Mouse (Mus musculus) thymus, postnatal 25 days (tissue): ENCODE data around the gene Phf5a.

Experiments used
- DNase-seq: peaks from one replicate; pipeline ENCODE4 v3.0.0; 2022

Gene Phf5a

DNA sequence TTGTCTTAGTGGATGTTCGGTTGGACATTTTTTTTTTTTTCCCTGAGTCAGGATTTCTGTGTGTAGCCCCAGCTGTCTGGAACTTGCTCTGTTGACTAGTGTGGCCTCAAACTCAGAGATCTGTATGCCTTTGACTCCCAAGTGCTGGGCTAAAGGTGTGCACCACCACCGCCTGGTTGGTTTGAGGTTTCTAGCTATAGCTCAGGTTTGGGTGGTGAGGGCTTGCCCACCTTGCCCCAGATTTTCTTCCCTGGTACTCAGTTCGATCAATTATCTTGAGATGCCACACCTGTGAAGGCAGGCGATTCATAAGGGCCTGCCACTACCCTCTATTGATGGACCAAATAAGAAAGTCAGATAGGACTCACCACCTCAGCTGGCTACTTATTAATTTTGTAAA, 24.6 kb downstream of the Phf5a start:
- DNase-seq: no peak

DNA sequence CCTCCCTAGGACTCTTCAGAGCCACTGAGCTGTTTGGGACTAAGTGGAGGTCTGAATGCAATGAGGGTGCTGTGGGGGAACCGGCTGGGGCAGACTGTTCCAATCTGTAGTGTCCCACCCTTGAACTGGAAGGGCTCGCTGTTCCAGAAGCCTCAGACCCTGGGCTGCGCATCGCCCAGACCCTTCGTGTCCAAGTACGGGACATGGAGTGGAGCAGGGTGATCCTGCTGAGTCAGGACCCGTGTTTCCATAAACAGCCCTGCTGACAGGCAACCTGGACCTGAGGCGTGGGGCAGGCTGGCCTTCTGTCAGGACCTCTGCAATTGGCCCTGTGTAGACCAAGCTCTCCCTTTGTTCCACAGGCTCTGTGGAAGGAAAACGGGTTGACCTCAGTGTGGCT, 25.0 kb downstream of the Phf5a start:
- no peak for DNase-seq

DNA sequence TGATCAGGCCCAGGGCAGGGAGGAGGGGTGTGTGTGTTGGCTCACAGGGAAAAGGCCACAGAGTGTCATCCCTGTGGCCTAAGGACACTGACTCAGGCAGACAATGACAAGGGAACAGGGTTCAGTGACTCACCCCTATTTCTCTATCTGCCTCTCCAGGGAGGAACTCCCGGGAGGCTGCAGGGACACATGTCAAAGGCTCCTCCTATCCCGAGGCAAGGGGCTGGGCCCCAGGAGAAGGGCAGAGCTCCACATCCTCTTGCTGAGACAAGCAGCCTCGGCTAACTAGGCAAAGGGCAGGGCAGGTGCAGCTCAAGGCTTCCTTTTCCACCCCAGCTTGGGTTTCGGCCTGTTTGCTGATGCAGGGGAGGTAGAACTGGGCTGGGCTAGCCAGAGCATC, 26.0 kb downstream of the Phf5a start:
- no peak for DNase-seq

DNA sequence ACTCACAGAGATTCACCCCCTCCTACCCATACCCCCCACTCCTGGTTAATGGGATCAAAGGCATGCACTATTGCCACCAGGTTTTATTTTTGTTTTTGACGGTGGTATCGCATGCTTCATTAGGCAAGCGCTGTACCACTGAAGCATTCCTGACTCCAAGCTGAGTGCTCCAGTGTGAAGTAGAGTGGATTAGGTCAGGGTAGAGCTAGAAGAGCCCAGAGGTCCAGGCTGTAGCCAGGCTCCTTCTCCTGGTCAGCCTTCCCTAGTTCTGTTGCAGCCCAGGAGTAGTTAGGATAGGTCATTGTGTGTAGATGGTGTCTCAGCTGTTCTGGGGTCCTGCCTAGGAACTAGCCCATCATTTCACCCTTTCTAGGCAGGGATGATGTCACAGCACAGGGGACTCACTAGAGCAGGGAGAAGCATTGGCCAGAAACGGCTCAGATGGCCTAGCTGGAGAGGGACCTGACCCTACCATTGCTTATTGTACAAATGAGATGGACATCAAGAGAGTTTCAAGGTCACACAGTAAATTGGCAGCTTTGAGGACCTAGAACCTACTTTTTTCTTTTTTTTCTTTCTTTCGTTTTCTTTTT, 26.6 kb downstream of the Phf5a start:
- DNase-seq: no peak

DNA sequence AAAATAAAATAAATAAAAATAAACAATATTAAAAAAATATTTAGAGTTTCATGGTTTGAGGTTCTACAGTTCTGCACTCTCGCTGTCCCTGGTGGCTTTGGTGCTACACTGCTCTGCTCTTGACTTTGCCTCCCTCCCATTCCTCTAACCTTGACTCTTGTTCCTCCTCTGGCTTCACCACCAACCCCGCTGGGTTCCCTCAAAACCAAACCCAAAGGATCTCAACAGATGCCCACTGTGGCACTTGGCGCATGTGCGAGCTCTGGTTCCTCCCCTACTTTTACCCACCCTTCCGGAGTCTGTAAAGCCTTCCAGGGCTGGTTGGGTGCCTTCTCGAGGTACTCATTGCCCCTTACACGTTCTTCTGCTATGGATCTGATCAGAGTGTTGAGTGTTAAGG, 29.4 kb downstream of the Phf5a start:
- no peak for DNase-seq

DNA sequence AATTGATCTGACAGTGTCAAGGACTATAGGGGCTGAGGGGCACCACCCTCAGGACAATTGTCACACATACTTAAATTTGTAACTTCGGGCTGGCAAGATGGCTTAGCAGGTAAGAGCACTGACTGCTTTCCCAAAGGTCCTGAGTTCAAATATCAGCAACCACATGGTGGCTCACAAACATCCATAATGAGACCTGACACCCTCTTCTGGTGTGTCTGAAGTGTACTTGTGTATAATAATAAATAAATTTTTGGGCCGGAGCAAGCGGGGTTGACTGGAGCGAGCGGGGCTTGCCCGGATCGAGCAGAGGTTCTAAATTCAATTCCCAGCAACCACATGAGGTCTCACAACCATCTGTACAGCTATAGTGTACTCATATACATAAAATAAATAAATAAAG, 31.4 kb downstream of the Phf5a start:
- DNase-seq: no peak

DNA sequence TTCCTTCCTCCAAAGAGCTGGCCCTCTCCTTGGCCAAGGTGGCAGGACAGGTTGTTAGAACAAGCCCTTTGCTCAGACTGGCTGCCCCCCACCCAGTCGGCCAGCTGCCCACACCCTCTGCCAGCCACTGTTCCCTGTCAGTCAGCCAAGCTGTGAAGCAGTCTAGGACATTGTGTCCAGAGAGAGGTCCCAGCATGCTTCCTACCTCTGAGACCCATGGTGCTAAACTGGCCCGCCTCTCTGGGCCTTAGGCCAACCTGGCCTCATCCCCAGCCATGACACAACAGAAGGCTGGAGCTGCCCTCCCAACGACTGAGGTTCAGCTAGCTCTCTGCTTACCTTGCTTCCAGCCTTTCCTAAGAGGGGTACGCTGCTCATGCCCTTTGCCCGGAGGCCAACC, 32.1 kb downstream of the Phf5a start:
- DNase-seq: no peak

DNA sequence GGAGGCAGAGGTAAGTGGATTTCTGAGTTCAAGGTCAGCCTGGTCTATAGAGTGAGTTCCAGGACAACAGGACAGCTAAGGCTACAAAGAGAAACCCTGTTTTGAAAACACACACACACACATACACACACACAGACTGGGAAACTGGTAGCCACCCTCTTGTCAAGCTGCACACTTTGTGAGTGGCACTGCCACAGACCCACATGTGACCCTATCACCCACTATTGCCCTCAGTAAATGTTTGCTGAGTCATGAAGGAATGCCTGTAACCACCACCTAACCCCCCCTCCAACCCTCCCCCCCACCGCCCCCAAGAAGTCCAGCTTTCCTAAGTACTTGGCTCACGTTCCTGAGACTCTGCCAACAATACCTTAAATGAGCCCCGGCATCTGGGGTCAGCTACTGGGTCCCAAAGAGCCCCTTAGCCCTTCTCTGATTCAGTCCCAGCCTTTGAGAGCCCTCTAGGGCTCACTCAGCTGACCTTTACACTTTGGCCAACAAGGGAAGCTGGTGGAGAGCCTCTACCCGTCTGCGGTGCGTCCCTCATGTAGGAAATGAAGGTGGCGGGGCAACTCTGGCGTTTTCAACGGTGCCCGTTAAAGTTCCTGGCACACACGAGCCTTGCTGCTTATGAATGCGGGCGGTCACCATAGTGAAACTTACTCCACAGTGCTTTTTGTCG, 33.0 kb downstream of the Phf5a start:
- DNase-seq: no peak

DNA sequence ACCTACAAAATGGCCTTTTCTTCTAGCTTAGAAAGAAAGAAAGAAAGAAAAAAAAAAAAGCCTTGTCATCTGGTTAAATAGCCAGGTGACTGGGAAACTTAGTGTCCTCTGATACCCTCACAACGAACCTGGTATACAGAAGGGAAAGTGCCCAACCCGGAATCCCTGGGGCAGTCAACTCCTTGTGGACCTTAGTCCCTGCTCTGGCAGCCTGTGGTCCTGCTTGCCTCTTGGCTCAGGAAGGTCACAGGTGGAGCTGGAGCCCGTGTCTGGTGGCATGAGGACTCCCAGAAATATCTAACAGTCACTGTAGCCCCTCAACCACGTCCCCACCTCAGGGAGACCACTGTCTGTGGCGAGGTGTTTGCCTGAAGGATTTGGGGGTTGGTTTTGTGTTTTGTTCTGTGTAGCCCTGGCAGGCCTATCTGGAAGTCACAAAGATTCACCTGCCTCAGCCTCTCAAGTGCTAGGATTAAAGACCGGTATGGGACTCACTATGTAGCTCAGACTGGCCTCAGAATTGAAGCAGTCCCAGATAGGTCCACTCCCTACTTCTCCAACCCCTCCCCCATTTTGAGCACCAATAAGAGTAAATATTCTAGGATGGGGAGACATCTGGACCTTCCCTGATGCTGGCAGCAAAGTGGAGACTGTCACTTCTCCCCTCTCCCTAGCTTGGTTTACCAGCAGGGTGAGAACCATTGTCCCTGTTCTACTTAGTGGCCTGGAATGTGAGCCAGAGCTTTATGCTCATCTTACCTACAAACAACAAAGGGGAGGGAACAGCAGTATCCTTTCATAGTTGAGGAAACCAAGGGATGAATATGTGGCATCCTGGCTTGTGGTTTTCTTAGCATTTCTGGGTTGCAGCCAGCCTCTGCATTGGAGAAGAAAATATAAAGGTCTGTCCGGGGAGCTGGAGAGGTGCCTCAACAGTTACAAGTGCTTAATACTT, 34.5 kb downstream of the Phf5a start:
- DNase-seq: no peak

DNA sequence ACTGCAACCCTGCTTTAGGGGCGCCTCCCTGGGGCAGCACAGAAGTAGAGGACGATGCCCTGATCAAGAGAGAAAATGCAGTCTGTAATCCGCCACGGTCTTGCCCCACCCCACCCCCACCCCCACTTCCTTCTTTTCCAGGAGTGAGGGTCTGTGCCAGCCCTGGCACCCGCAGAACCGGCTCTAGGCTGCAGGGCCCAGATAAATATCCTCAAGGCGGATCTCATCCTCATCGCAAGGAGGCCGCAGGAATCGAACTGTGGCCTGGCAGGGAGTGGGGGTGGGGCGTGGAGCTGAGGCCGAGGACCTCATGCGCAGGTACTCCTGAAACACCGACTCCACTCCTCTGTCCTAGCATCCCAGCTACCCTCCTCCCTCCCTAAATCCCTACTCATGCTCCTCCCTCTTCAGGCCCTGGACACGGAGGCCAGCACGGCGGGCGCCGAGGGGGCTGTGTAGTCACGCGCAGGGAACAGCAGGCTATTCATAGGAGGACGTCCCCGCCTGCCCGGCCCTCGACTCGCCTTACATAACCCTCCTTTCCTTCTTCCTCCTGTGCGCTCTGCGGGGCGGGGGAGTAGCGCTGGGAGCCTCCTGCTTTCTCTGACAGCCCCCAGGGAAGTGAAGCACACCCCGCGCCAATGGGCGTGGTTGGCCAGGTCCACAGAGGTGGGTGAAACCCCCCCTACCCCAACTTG, 35.4 kb downstream of the Phf5a start:
- peak; percentile 22 for DNase-seq

DNA sequence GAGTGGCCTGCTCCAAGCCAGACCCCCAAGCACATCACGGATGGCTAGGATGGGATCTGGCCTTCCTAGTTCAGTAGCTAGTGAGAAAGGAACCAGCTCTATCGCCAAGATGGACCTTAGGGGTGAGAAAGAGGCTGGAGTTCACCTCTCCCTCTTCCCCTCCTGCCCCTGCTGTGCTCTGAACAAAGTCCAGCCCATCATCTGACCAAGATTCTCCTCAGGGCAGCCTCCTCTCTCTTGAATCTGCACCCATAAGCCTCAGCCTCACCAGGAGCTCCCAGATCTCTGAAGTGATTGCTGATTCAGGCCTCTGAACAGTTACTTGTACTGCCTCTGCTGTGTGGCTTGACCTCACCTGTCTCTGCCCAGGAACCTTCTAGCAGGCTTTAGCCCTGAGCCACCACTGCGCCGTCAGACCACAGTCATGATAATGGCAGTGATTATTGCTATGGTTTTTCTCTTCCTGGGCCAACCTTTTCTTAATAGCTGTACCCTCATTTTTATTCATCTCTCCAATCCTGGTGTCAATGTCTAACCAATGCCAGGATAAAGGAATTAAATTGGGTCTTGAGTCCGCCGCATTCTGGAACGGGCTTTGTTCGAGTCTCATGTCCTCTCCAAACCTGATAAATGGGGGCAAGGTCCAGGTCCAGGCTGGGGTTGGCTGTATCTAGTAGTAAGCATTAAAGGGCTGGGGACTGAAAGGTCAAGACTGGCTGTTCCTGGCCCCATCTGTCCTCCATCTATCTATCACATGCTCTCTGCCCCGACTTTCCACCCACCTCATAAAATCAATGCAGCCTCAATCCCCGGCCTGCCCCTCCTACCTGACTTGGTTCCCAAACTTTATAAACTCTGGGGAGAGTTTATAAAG, 36.5 kb downstream of the Phf5a start:
- no peak for DNase-seq

DNA sequence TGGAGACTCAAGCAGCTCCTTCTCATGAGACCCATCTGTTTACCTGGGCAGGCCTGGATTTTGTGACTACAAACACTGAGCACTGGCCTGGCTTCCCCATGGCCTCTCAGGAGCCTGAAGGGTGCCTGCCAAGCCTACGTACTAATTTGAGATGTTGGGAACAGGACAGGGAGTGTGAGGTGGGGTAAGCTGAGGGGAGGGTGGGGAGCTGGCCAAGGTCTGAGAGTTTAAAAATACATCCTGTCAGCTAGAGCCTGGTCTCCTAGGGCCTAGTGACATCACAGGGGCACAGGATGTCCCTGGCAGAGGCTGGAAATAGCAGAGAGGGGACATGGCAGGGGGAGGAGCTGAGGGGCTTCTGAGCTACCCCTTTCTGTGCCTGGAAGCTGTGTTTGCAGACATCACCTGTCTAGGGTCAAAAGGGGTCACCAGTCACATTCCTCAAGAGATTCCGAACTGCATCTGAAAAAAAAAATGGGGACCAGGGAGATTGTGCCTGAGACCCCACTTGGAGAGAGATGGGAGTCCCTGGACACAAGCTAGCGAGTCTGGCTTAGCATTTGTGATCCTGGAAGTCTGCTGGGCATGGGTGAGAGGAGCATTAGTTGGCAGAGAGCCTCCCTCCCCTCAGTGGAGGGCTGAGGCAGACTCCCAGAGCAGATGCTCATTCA, 37.4 kb downstream of the Phf5a start:
- DNase-seq: no peak

DNA sequence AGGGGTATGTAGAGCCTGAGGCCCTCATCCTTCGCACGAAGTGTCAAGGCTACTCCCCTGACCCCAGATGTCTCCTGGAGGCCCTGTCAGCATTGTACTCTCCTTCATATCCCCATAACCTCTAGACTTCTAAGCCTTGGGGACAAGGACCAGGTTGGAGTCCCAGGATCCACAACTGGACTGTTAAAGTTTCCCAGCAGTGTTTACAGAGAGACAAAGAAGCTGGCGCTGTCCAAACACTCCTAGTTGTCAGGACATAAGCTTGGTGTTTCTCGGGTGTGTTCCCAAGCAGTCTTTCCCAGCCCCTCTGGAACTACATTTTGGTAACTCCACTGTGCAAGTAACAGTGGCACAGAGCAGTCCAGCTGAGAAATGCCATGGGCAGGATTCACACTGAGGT, 38.2 kb downstream of the Phf5a start:
- no peak for DNase-seq

DNA sequence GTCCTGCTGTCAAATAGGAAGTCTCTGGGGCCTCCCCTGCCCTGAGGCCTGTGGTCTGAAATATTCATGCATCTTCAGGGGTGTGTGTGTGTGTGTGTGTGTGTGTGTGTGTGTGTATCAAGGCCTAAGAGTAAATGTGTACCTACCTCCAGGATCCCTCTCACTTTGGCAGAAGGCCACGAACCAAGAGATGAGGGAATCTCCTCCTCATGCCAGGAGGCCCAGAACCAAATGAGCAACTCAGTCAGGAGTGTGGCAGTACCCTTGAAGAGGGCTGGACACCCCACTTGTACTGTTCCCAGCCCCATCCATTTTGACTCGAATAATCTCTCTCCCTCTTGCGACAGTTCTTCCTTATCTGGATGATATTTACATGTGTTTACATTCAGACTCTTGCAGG, 39.5 kb downstream of the Phf5a start:
- no peak for DNase-seq

DNA sequence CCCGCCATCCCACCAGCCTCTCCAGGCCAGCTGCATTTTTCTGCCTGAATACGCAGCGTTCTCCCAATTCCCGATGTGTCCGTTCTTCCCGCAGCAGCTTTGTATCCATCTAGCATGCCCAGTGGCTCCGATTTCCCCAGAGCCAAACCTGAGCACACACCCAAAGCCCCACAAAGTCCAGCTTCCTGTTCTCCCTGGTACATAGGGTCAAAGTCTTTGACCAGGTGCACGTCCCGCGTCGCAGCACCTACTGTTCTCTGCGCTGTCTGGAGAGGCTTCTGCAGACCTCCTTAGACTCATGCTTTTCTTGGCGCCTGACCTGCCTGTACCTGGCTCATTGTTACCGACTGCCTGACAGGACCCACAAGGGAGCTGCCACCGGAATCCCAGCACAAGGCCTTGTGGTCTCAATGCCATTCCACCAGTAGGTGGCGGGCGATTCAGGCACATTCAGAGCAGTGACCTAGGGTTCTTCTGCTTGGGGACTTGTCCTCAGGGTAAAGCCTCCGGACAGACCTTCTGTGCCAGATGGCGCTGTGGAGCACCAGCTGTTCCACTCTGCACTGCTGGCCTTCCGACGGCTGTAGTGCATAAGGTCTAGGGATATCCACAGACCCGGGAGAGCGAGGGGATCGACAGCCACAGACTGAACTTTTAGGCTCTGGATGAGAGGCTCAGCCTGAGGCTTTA, 40.4 kb downstream of the Phf5a start:
- peak; percentile 92 for DNase-seq

DNA sequence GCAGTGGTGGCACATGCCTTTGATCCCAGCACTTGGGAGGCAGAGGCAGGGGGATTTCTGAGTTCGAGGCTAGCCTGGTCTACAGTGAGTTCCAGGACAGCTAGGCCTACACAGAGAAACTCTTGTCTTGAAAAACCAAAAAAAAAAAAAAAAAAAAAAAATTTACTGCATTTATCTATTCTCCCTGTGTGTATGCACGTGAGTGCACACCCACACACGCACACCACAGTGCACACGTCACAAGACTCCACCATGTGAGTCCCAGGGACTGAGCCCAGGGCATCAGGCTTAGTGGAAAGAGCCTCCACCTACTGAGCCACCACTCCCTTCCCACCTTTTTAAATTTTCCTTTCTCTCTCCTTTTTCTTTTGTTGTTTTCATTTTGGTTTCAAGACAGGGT, 41.2 kb downstream of the Phf5a start:
- no peak for DNase-seq

DNA sequence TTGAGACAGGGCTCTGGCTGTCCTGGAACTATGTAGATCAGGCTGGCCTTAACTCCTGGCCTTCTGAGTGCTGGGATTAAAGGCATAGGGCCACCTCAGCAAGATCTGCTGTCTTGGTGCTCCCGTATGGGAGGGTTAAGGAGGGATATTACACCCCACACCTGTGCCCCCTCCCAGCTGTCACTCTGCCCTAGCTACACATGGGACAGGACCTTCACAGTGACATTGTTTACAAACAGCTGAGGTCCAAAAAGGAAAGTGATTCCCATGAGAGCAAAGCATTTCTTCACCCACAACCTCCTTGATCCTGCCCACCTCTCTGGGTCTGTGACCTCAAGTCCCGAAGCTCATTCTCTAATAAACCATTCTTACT, 42.5 kb downstream of the Phf5a start:
- no peak for DNase-seq

DNA sequence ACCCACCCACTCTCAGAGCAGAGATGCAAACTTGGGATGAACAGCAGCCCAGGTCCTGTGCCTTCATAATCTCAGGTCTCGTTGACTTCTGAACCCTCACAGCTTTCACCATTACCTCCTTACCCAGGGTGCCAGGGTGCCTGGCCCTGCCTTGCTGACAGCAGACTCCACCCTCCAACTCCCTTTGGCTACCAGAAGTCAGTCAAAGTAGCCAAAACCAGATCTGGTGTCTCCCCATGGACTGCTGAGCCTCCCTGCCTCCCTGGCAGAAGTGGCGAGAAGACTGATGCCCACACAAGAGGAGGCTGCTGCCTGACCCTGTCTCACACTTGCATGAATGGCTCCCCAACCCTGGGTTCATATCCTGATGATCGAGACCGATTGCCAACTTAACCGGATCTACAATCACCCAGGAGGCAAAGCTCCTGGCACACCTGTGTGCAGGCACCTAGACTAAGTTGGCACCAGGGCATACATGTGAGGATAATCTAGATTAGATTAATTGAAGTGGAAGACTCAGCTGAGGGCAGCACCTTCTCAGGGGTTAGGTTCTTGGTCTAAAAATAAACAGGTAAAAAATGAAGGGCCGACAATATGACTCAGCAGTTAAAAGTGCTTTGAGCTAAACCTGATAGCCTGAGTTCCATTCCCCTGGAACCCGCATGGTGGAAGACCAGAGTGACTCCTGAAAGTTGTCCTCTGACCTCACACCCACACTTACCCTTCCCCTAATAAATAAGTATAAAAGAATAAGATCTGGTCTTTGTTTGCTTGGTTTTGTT, 43.1 kb downstream of the Phf5a start:
- DNase-seq: no peak

DNA sequence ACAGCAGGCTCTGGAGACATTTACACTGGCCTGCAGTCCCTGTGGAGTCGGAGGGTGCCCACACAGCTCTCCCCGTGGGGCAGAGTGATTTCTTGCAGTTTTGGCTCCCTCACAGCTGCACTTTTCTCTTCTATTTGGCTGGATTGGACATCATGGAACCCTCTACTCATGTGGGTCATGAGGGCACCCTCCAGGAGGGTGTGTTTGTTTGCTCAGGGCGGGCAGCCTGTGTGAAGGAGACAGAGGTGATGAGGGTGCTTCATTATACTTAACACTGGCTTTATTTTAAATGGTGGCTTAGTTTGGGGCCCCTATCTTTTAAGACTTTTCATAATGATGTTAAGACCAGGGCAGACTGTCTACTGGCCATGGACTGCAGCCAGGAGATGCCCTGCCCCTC, 46.9 kb downstream of the Phf5a start:
- no peak for DNase-seq

DNA sequence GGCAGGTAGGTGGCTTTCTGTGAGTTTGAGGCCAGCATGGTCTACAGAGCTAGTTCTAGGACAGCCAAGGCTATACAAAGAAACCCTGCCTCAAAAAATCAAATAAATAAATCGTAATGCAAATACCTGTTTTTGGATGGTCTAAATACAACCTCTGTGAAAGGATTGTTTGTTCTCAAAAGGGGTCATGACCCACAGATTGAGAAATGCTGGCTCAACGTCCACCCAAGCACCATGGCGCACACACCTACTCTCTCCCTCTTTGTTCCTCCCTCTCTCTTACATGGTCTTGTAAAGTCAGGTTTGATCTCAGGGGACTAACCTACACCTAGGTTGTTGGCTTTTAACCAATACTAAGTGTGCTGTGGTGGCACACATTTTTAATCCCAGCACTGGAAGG, 49.1 kb downstream of the Phf5a start:
- no peak for DNase-seq
